Mouse (Mus musculus) ES-E14 (cell line): ENCODE data around the gene Slc37a1. TPM values are rescaled to one million over a fixed set of nuclear protein-coding genes. Genes with fewer than 3 reads are reported as not detected.
"Not testable (repeated sequence)": the region's sequence is repeated elsewhere in the genome, so short reads cannot be mapped to it uniquely, and the experiment has no call there.

Experiments
- DNase-seq: peaks from one replicate; pipeline ENCODE4 v3.0.0-alpha.2; 2013; ENCODE audit warnings: low read depth, low spot score
- H3K27ac ChIP-seq: 2 replicates; pipeline ENCODE4 v1.5.1; 2012; ENCODE audit warnings: low read depth, mild to moderate bottlenecking, low read length, moderate library complexity, mixed read lengths; ENCODE audit not compliant: poor library complexity, insufficient read depth, severe bottlenecking
- H3K36me3 ChIP-seq: 2 replicates; pipeline ENCODE4 v1.6.1; 2012; ENCODE audit warnings: mild to moderate bottlenecking, low read length, moderate library complexity, mixed read lengths; ENCODE audit not compliant: control insufficient read depth, poor library complexity, insufficient read depth, severe bottlenecking
- H3K4me1 ChIP-seq, 2 experiments: fragments of 150-350 bp in 1 of 2; sonication (generic) in 1 of 2; 2 replicates each; pipeline ENCODE4 v1.6.1; 2012; ENCODE audit warnings: low read length in 2 of 2, mild to moderate bottlenecking in 1 of 2, mixed read lengths in 1 of 2; ENCODE audit not compliant: control insufficient read depth in 2 of 2, insufficient read depth in 2 of 2, poor library complexity in 1 of 2
- H3K4me3 ChIP-seq, 2 experiments: fragments of 150-350 bp in 1 of 2; sonication (generic) in 1 of 2; 2 replicates each; pipeline ENCODE4 v1.5.1; 2012; ENCODE audit warnings: low read length in 2 of 2, low read depth in 1 of 2, mild to moderate bottlenecking in 1 of 2, mixed read lengths in 1 of 2; ENCODE audit not compliant: insufficient read depth in 1 of 2, poor library complexity in 1 of 2, severe bottlenecking in 1 of 2
- H3K9ac ChIP-seq: 2 replicates; pipeline ENCODE4 v1.6.1; 2012; ENCODE audit warnings: low read depth, mild to moderate bottlenecking, low read length, mixed read lengths; ENCODE audit not compliant: poor library complexity, insufficient read depth, severe bottlenecking
- H3K9me3 ChIP-seq: fragments of 150-350 bp; sonication (generic); 2 replicates; pipeline ENCODE4 v1.6.1; 2012; ENCODE audit warnings: low read depth, mild to moderate bottlenecking, low read length; ENCODE audit not compliant: control insufficient read depth, insufficient read depth
- CHD2 ChIP-seq: IDR thresholded peaks from 2 replicates; pipeline ENCODE4 v1.6.1; 2014; ENCODE audit warnings: mild to moderate bottlenecking, low read depth, low read length, inconsistent platforms
- HCFC1 ChIP-seq: IDR thresholded peaks from 2 replicates; pipeline ENCODE4 v1.6.1; 2012; ENCODE audit warnings: low read length, inconsistent platforms, borderline replicate concordance; ENCODE audit not compliant: insufficient read depth
- MAFK ChIP-seq: IDR thresholded peaks from 2 replicates; pipeline ENCODE4 v1.6.1; 2014; ENCODE audit warnings: mild to moderate bottlenecking, low read depth, low read length, inconsistent platforms; ENCODE audit not compliant: insufficient read depth
- ZC3H11A ChIP-seq: IDR thresholded peaks from 2 replicates; pipeline ENCODE4 v1.6.1; 2012; ENCODE audit warnings: low read depth, mild to moderate bottlenecking, inconsistent platforms, low read length, borderline replicate concordance
- ZNF384 ChIP-seq: IDR thresholded peaks from 2 replicates; pipeline ENCODE4 v1.6.1; 2012; ENCODE audit warnings: low read depth, low read length, inconsistent platforms
- in situ Hi-C, 2 experiments: fragments of 600-800 bp; cut with MboI; formaldehyde crosslinking; loops; one replicate each; pipeline ENCODE4 v1.15.1; 2025; ENCODE audit warnings: low sequenced_read_pairs in 2 of 2, inconsistent platforms in 1 of 2; ENCODE audit not compliant: unreplicated experiment in 2 of 2
- total RNA-seq: library from RNA; depleted of rRNA; stranded (reverse); fragments of 300-350 nt; gene quantifications from 2 replicates; pipeline ENCODE4 v1.2.3, GENCODE M21; 2012

Gene Slc37a1
- total RNA-seq, 1 experiment: 37.5 TPM

- no peak overlapping the region for H3K27ac ChIP-seq
- TF ChIP-seq MAFK (no peak), HCFC1 (no peak), CHD2 (no peak)
- DNase-seq: no peak
Observed at GRCm38 (mm10) chr17:31269761-31270160, 16.8 kb upstream of the Slc37a1 start.

GRCm38 (mm10) chr17:31270246-31270645 lies 16.3 kb upstream of the Slc37a1 start:
- in situ Hi-C loops: no loop called here
- no peaks in the 10 kb centered on the region for H3K36me3 ChIP-seq
- no peaks in the 10 kb centered on the region for H3K9me3 ChIP-seq
- DNase-seq: no peak
- no peak overlapping the region for H3K9ac ChIP-seq
- peaks cover 0 to 24% of the 10 kb centered on the region in 2 experiments; a peak in 3 of 4 replicates for H3K4me1 ChIP-seq
- no peak for TF ChIP-seq CHD2
- no peak for TF ChIP-seq MAFK
- no peak for TF ChIP-seq ZC3H11A
- TF ChIP-seq HCFC1: no peak
- TF ChIP-seq ZNF384: no peak
- H3K27ac ChIP-seq: no peak overlapping the region
- no peak overlapping the region for H3K4me3 ChIP-seq

More at GRCm38 (mm10) chr17:31269761-31270160, 16.8 kb upstream of the Slc37a1 start:
- Histone ChIP-seq H3K4me1 (peaks cover 0 to 26% of the 10 kb centered on the region in 2 experiments; a peak in 3 of 4 replicates), H3K4me3 (no peak overlapping the region), H3K9me3 (no peaks in the 10 kb centered on the region), H3K36me3 (no peaks in the 10 kb centered on the region), H3K9ac (no peak overlapping the region)
- in situ Hi-C loops: no loop called here

GRCm38 (mm10) chr17:31270736-31271135 lies 15.9 kb upstream of the Slc37a1 start:
- DNase-seq, H3K36me3 ChIP-seq, H3K27ac ChIP-seq, H3K4me3 ChIP-seq, H3K9me3 ChIP-seq, in situ Hi-C loops, H3K9ac ChIP-seq: not testable (repeated sequence)
- H3K4me1 ChIP-seq: peaks cover 0 to 19% of the 10 kb centered on the region in 2 experiments; a peak in 3 of 4 replicates

GRCm38 (mm10) chr17:31271136-31271851 lies 15.3 kb upstream of the Slc37a1 start:
- peaks cover 0 to 16% of the 10 kb centered on the region in 2 experiments; a peak in 2 of 4 replicates for H3K4me1 ChIP-seq
- H3K36me3 ChIP-seq: no peaks in the 10 kb centered on the region
- in situ Hi-C loops: no loop called here
- H3K27ac ChIP-seq: no peak overlapping the region
- no peak overlapping the region for H3K9ac ChIP-seq
- no peak overlapping the region for H3K4me3 ChIP-seq
- no peaks in the 10 kb centered on the region for H3K9me3 ChIP-seq
- TF ChIP-seq ZC3H11A: no peak
- no peak for TF ChIP-seq MAFK
- TF ChIP-seq HCFC1: no peak
- no peak for TF ChIP-seq ZNF384
- TF ChIP-seq CHD2: no peak
- DNase-seq: no peak
